Mouse (Mus musculus) right cerebral cortex, adult 2 months (tissue): ENCODE results near the gene Krtap11-1.
A peak's percentile ranks its signal among the peaks of the same experiment; 100 is the strongest.

Experiments
- DNase-seq, 2 experiments: peaks; one replicate each; pipeline ENCODE4 v3.0.0; 2021 to 2022; ENCODE audit warnings: low spot score in 2 of 2

Krtap11-1 gene

GRCm38 (mm10) chr16:89571083-89571482, at the start of gene Krtap11-1:
TSS of gene Krtap11-1 (minus strand) at chr16:89571183.
- no peak for DNase-seq

- no peak for DNase-seq
Observed at GRCm38 (mm10) chr16:89618190-89618589, 47.2 kb upstream of the Krtap11-1 start.

DNA sequence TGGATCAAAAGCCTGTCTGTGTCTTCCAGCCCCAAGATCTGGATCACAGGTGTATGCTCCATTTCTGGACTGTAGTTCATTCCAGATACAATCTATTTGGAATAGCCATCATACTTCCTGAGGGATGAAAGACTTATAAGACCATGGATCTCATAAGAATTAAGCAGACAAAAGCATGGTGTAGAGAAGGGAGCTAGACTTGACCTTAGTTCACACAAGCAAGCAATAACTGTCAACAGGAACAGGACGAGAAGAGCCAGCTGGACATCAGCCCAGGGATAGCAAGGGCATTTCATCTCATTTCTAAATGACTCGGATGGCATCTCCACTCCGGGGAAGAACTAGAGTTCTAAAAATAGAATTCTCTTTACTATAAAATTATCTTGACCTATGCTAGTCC, 46.3 kb upstream of the Krtap11-1 start:
- DNase-seq, result no peak

DNA sequence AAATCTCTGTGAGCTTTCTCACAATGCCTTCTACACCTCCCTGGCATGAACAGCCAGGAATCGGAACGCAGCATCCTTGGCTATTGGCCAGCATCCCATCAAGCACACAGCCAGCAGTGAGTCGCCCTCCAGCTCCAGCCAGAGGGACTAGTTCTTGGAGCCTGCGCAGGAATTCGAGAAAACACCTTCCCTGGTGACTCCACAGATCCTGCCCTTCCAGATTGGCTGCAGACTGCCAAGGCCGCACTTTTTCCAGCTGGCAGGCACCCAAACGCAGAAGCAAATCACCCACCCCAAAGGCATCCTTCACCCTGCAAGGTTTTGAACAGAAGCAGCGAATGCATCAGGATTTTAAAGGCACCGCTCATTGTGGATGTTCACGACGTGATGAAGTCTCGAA, 42.7 kb upstream of the Krtap11-1 start:
- no peak for DNase-seq

DNA sequence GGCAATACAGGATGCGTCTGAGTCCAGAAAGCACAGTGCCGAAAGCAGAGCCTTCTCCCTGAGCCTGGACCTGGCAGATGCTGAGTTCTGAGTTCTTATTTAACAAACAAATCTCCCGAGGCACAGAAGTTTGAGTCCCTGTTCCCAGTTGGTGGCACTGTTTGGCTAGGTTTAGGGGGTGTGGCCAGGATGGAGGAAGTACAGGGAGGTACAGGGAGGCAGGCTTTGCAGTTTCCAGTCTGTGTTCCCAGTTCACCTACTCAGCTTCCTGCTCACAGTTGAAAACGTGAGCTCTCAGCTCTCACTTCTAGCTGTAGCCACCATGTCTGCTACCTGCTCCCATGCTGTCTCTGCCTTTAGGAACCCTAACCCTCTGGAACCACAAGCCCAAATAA, 37.8 kb upstream of the Krtap11-1 start:
- no peak for DNase-seq

DNA sequence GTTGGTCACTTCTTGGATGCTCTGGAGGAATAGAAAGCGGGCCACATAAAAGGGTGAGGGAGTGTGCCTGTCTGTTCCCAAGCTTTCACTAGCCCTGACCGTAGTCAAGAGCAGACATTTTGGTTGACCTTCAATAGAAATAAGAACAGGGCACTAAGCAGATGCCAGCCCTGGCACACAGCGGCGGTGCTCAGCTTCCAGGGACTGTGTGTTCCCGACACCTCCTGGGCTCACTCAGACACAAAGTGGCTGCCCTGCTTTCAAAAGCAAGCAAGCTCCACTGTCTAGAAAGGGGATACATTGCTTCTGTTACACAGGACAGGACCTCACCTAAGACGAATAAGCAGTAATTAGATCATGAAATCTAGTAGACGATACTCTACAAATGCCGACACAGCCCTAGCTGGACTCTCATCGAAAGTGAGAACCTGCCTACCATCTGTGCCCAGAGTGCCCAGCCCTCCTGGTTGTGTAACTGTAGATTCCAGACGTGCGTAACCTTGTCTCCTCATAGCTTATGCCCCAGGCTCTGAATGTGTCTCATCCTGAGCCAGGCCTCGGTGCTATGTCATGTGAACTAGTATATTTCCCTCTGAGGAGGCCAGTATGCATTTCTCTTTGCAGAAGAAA, 37.3 kb upstream of the Krtap11-1 start:
- no peak for DNase-seq

- no peak for DNase-seq
Observed at GRCm38 (mm10) chr16:89606951-89607350, 36.0 kb upstream of the Krtap11-1 start.

- DNase-seq, result no peak
Observed at GRCm38 (mm10) chr16:89587209-89587608, 16.2 kb upstream of the Krtap11-1 start.

GRCm38 (mm10) chr16:89585604-89586508, 14.9 kb upstream of the Krtap11-1 start:
- DNase-seq, result no peak

DNA sequence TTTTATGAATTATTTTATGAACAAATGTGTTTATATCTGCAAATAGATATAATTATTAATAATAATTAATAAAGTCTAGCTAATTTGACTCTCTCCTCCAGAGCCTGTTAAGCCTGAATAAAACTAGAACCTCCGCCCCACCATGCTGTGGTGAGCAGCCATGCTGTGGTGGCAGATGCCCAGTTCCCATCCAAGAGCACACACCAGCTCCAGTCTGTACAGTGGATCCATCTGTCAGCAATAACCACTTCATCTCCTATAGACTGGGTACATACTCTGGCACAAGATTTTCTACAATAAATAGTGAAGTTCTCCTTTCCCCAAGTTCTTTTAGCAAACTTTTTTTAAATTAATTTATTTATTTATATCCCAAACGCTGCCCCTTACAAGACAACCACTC, 10.7 kb upstream of the Krtap11-1 start:
- no peak for DNase-seq

GRCm38 (mm10) chr16:89570516-89570915, 467 bp downstream of the Krtap11-1 start:
- DNase-seq, result peak; percentile 56 to 63

DNA sequence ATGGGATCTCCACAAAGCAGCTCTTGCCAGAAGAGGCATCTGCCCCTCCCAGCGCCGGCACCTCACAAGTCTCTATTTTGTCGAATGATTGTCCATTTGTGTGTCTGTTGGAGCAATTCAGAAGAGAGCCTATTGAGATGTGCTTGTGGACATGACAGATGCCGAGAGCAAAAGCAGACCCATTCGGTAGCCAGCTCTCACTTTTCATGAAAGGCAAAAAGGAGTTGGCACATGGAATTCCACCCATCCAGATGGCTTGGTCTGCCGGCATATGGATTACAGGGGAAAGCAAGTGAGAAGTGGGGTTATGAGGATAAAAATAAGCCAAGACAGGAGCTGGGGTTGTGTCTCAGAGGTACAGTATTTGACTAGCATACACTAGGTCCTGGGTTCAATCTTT, 1.8 kb downstream of the Krtap11-1 start:
- DNase-seq, result peak; percentile 34 to 42

DNA sequence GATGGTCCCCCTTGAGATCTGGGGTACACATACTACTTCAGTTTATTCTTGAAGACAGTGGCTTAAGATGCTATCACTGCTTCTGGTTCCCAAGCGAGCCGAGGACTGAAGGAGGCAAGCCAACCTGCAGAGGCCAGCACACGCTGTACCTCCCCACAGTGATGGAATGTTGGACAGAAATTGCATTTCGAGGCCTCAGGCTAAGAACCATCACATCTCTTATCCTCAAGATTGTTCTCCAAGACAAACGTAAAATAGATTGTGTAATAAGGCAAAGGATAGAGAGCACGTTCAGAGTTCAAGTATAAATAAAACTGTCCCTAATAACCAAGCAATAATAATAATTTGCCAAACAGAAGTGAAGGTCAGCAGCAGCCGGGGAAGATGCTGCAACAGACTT, 2.8 kb downstream of the Krtap11-1 start:
- DNase-seq, result no peak

DNA sequence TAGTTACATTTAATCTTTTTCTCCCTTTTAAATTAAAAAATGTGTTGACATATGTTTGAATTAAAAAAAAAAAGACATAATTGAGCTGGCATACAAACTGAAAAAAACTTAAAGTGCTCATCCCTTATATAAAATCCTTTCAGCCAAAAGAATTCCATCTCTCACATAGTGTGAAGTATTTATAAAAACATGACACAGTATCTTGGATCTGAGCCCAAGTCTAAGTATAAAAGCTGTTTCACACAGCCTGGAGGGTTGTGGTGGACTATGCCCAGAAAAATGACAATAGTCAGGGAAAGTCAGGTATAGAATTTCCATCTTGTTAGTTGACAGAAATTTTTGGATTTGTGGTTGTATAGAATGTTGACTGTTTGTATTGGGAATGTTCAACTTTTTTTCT, 20.7 kb downstream of the Krtap11-1 start:
- DNase-seq, result no peak

DNA sequence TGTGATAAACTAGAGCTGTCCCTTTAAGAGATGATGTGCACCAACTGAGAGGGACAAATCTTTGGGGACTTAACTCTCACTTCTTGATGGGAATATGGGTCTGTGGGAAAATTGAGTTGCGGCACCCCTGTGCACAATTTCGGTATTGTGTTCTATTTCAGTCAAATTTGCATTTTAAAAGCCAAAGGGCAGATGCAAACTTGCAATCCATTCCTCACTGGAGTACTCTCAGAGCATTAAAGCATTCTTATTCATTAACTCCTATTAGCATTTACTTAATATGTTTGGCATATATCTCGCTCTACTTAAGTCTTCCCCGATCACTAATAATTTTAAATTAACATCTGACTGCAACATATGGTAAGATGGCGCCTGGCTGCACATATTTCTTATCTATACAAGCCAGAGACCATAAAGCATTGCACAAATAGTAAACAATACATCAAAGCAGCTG, 32.9 kb downstream of the Krtap11-1 start:
- no peak for DNase-seq

DNA sequence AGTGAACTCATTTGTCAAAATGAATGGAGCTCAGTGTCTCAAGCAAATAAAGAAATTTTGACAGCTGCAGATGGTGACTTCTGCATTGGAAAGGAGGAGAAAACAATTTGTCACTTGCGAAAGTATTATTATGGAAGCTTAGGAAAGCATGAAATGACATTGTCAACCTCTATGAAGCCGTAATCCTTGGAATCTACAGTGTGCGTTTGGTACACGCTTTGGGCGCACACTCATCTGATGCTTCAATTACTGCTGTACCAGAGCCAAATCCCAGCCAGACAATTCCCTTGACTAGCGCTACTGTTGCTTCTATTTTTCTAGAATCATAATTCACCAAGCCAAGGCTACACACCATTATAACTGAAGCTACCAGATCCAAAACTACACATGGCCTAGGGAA, 33.6 kb downstream of the Krtap11-1 start:
- no peak for DNase-seq

DNA sequence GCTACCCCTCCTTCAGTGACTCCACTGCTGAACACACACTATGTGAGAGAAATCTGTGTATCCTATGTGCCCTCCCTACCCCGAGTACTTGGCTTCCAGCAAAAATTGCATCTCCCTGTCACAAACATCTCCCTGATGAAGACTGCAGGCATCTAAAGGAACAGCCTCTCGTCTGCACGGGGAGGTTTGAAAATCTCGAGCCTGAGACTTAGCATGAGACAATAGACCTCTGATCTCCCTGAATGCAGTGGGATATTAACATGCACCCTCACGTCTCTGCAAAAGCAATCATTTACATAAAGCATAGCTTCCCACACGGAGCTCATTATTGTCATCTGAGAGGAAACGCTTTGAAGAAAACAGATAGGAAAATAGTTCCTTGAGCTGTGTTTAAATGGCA, 40.4 kb downstream of the Krtap11-1 start:
- peak; percentile 12 to 20 for DNase-seq

DNA sequence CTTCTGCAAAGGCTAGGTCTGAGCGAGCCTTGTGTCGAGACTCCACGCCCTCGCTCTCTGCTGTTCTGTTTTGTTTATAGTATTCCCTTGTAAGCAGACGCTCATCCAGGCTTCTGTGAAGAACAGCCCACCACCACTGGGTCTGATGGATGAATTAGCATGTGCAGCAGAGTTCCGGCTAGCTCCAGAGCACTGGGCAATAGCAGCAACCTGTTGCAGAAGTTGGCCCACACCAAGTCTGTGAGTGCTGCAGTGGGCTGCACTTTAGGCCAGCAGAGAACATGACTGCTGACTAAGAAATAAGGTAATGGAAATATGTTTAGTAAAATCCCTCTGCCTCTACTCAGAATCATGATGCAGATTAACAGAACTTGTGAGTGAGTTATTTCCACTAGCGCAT, 41.1 kb downstream of the Krtap11-1 start:
- DNase-seq, result no peak

- DNase-seq, result no peak
Observed at GRCm38 (mm10) chr16:89528380-89528779, 42.6 kb downstream of the Krtap11-1 start.

DNA sequence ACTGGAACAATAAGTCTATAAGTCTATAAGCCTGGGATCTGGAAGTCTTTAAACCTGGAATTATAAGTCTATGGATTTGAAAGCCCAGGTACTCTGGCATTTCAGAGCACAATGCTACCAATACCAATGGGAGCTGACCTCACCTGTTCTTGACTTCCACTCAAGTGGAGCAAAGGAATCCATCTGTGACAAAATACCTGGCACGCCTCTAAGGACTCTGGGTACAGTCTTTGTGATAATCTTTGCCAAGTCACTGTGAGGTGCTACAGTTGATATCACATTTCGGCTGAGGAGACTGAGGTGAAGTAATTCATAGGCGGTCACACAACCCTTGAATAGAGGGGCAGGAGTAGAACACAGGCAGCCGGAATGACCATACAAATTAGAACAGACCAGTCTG, 50.0 kb downstream of the Krtap11-1 start:
- DNase-seq, result no peak

DNA sequence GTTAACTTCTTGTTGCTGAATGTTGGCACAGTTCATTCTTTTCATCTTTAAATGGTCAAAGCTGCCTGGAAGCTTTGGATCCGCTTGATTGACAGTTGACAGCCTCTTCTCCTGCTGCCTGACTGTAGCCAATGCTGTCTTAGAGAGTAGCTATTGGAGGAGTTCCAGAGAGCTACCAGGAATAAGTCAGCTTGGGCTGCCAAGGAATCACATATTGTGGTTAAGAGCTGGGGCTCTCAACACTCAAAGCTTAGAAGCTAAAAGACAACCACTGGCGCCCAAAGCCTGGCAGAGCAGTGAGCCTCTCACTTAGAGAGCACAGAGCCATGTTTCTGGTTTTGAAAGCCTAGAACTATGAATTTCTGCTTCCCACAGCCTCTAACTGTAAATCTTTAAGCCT, 50.4 kb downstream of the Krtap11-1 start:
- no peak for DNase-seq
